11 mouse cellular contexts compared by ENCODE assay signal in genomic region chr13:94158864-94159477, GRCm38 (mm10).
DNase-seq lines count a peak whose midpoint lies in the region; ATAC-seq and TF ChIP-seq lines count a peak whose summit lies in the region.
"Had no signal": no experiment of that assay in that cellular context is flagged by ENCODE, and none has a peak within 500 bp of the region (broad histone marks: within the 10 kb centered on the region; RNA-seq: fewer than 3 reads in every experiment).

No protein-coding gene starts in this region.

- H3K9ac ChIP-seq in forebrain, embryonic 11.5 days (ENCODE audit: low read length): no peak overlapping the region
- no peak overlapping the region for H3K9ac ChIP-seq in forebrain, embryonic 13.5 days
- H3K9ac ChIP-seq in liver, adult 2 months (ENCODE audit: low read depth, low read length): no peak overlapping the region
- no peak overlapping the region for H3K9ac ChIP-seq in liver, embryonic 12.5 days
- H3K9ac ChIP-seq in limb, embryonic 12.5 days (replicated peaks): no peak overlapping the region

- no peak overlapping the region for H3K4me3 ChIP-seq in forebrain, embryonic 11.5 days (ENCODE audit: low read depth, low read length)
- H3K4me3 ChIP-seq in forebrain, embryonic 13.5 days: no peak overlapping the region
- no peak overlapping the region for H3K4me3 ChIP-seq in liver, adult 2 months (ENCODE audit: insufficient read depth, low read depth, low read length)
- H3K4me3 ChIP-seq in liver, embryonic 12.5 days: no peak overlapping the region
- no peak overlapping the region for H3K4me3 ChIP-seq in limb, embryonic 12.5 days (replicated peaks)

- no peaks in the 10 kb centered on the region for H3K9me3 ChIP-seq in forebrain, embryonic 11.5 days (ENCODE audit: control insufficient read depth, low read length)
- H3K9me3 ChIP-seq in forebrain, embryonic 13.5 days (replicated peaks): no peaks in the 10 kb centered on the region
- H3K9me3 ChIP-seq in liver, embryonic 12.5 days (replicated peaks): no peaks in the 10 kb centered on the region
- H3K9me3 ChIP-seq in limb, embryonic 12.5 days: peaks cover 5% of the 10 kb centered on the region; the same call in 1 of the 2 replicates

- no peaks in the 10 kb centered on the region for H3K79me2 ChIP-seq in liver, adult 2 months (ENCODE audit: control insufficient read depth, insufficient read depth, low read length)

- no peak for TF ChIP-seq CTCF in liver, adult 2 months (IDR thresholded peaks at IDR 0.05; ENCODE audit: low read depth, low read length)

- DNase-seq in forebrain, embryonic 11.5 days (ENCODE audit: low spot score): no peak
- no peak for DNase-seq in liver, adult 2 months (ENCODE audit: extremely low read depth, low read depth, low spot score)
- DNase-seq in thymus, postnatal 14 days: no peak
- no peak for DNase-seq in spleen, postnatal 36 days (ENCODE audit: low spot score in 2 of 2)
- DNase-seq: B cell, adult 2 months; right cerebral cortex, adult 18-20 months; thymus, adult 2 months had no signal

- no peak for TF ChIP-seq POLR2A in liver, adult 2 months (IDR thresholded peaks at IDR 0.05; ENCODE audit: extremely low read depth, insufficient read depth, low read length)

- ATAC-seq in forebrain, embryonic 11.5 days (replicated peaks; ENCODE audit: low FRiP score): no peak
- no peak for ATAC-seq in forebrain, embryonic 13.5 days
- ATAC-seq in liver, embryonic 12.5 days: no peak
- peak; percentile 36; the same call in 1 of the 2 replicates for ATAC-seq in common myeloid progenitor, adult 5-6 weeks (replicated peaks; ENCODE audit: low read depth, poor library complexity, severe bottlenecking)
- peak; percentile 64 for ATAC-seq in limb, embryonic 12.5 days (ENCODE audit: insufficient number of reproducible peaks, insufficient read depth, low FRiP score, low TSS enrichment, low read depth)

- no peaks in the 10 kb centered on the region; the same call in 1 of the 2 replicates for H3K4me1 ChIP-seq in forebrain, embryonic 11.5 days (replicated peaks; ENCODE audit: control insufficient read depth, insufficient read depth, low read length)
- peaks cover 6% of the 10 kb centered on the region; the same call in 1 of the 2 replicates for H3K4me1 ChIP-seq in forebrain, embryonic 13.5 days
- H3K4me1 ChIP-seq in liver, adult 2 months (ENCODE audit: control insufficient read depth, insufficient read depth, low read length): peaks cover 4% of the 10 kb centered on the region; the same call in 1 of the 2 replicates
- peaks cover 15% of the 10 kb centered on the region; the same call in 1 of the 2 replicates for H3K4me1 ChIP-seq in liver, embryonic 12.5 days
- peaks cover 36% of the 10 kb centered on the region for H3K4me1 ChIP-seq in limb, embryonic 12.5 days (replicated peaks)

- H3K27me3 ChIP-seq in forebrain, embryonic 11.5 days (ENCODE audit: control insufficient read depth, insufficient read depth, low read length): no peaks in the 10 kb centered on the region
- no peaks in the 10 kb centered on the region for H3K27me3 ChIP-seq in forebrain, embryonic 13.5 days
- H3K27me3 ChIP-seq in liver, adult 2 months (ENCODE audit: control insufficient read depth, insufficient read depth, low read length): no peaks in the 10 kb centered on the region
- H3K27me3 ChIP-seq in liver, embryonic 12.5 days (replicated peaks): no peaks in the 10 kb centered on the region
- H3K27me3 ChIP-seq in limb, embryonic 12.5 days: no peaks in the 10 kb centered on the region

- 41% methylated on average over 6 of the region's 6 CpGs for WGBS in forebrain, embryonic 11.5 days
- 55% methylated on average over 6 of the region's 6 CpGs for WGBS in forebrain, embryonic 13.5 days
- 72% methylated on average over 6 of the region's 6 CpGs for WGBS in liver, adult 2 months
- 33% methylated on average over 6 of the region's 6 CpGs for WGBS in liver, embryonic 12.5 days (ENCODE audit: insufficient replicate concordance)
- 19% methylated on average over 6 of the region's 6 CpGs for WGBS in limb, embryonic 12.5 days

- H3K36me3 ChIP-seq in forebrain, embryonic 11.5 days (ENCODE audit: control insufficient read depth, insufficient read depth, low read length): no peaks in the 10 kb centered on the region
- no peaks in the 10 kb centered on the region for H3K36me3 ChIP-seq in forebrain, embryonic 13.5 days (ENCODE audit: poor library complexity, severe bottlenecking)
- no peaks in the 10 kb centered on the region for H3K36me3 ChIP-seq in liver, adult 2 months (ENCODE audit: control insufficient read depth, insufficient read depth, low read length)
- no peaks in the 10 kb centered on the region for H3K36me3 ChIP-seq in liver, embryonic 12.5 days
- no peaks in the 10 kb centered on the region for H3K36me3 ChIP-seq in limb, embryonic 12.5 days

- H3K27ac ChIP-seq in forebrain, embryonic 11.5 days (ENCODE audit: low read depth, low read length): 0 out of 2 replicates have a peak overlapping the region, but pooled peaks have one; percentile 31
- H3K27ac ChIP-seq in forebrain, embryonic 13.5 days: no peak overlapping the region
- peak overlapping the region; percentile 60 for H3K27ac ChIP-seq in liver, adult 2 months (replicated peaks; ENCODE audit: insufficient read depth, low read depth, low read length)
- H3K27ac ChIP-seq in liver, embryonic 12.5 days: no peak overlapping the region
- peak overlapping the region; percentile 82 for H3K27ac ChIP-seq in limb, embryonic 12.5 days

- no peak overlapping the region for H3K4me2 ChIP-seq in forebrain, embryonic 11.5 days (ENCODE audit: low read depth, low read length, severe bottlenecking)
- no peak overlapping the region for H3K4me2 ChIP-seq in forebrain, embryonic 13.5 days
- H3K4me2 ChIP-seq in liver, embryonic 12.5 days: no peak overlapping the region
- peak overlapping the region; percentile 17 for H3K4me2 ChIP-seq in limb, embryonic 12.5 days

Comparison
In these comparisons a context has a peak if more than half of its experiments do, and no peak if none do; other contexts are left out.
1. H3K27ac ChIP-seq: peak in forebrain, embryonic 11.5 days (single experiment), liver, adult 2 months (single experiment) and limb, embryonic 12.5 days (single experiment); none in forebrain, embryonic 13.5 days (single experiment) and liver, embryonic 12.5 days (single experiment).
2. ATAC-seq: peak in common myeloid progenitor, adult 5-6 weeks (single experiment) and limb, embryonic 12.5 days (single experiment); none in forebrain, embryonic 11.5 days (single experiment), forebrain, embryonic 13.5 days (single experiment) and liver, embryonic 12.5 days (single experiment).